Mouse (Mus musculus) G1E (cell line): ENCODE results near the gene Hspb11. TPM values are rescaled to one million over a fixed set of nuclear protein-coding genes. Genes with fewer than 3 reads are reported as not detected.

Experiments
- ATAC-seq: 2 replicates; pipeline ENCODE4 v1.8.0; 2016; ENCODE audit warnings: mild to moderate bottlenecking; ENCODE audit not compliant: insufficient number of reproducible peaks, poor library complexity, low FRiP score, severe bottlenecking; ENCODE audit errors: extremely low read depth
- DNase-seq: peaks from one replicate; pipeline ENCODE4 v3.0.0; 2012; ENCODE audit warnings: low spot score
- H3K27me3 ChIP-seq: 2 replicates; pipeline ENCODE4 v1.6.1; 2012; ENCODE audit warnings: mild to moderate bottlenecking, low read length, inconsistent platforms; ENCODE audit not compliant: insufficient read depth
- H3K36me3 ChIP-seq: replicated peaks from 2 replicates; pipeline ENCODE3; 2012; ENCODE audit warnings: mild to moderate bottlenecking, inconsistent platforms
- H3K4me1 ChIP-seq: 2 replicates; pipeline ENCODE4 v1.6.1; 2012; ENCODE audit warnings: low read depth, low read length, inconsistent platforms, mixed read lengths; ENCODE audit not compliant: insufficient read depth
- H3K4me3 ChIP-seq: 2 replicates; pipeline ENCODE4 v1.5.1; 2012; ENCODE audit warnings: low read depth, mild to moderate bottlenecking, inconsistent platforms, low read length, moderate library complexity, mixed read lengths
- H3K9me3 ChIP-seq: replicated peaks from 2 replicates; pipeline ENCODE4 v1.6.1; 2012; ENCODE audit warnings: inconsistent platforms
- CTCF ChIP-seq: IDR thresholded peaks from 2 replicates; pipeline ENCODE4 v1.5.1; 2012; ENCODE audit warnings: low read depth, low read length, inconsistent platforms, mixed read lengths
- GATA1 ChIP-seq: IDR thresholded peaks from 2 replicates; pipeline ENCODE4 v1.6.1; 2012; ENCODE audit warnings: borderline replicate concordance, low read length, inconsistent platforms, mixed read lengths
- GATA2 ChIP-seq: IDR thresholded peaks from 2 replicates; pipeline ENCODE4 v1.6.1; 2012; ENCODE audit warnings: low read depth, low read length, inconsistent platforms, borderline replicate concordance
- POLR2AphosphoS5 ChIP-seq: IDR thresholded peaks from 2 replicates; pipeline ENCODE4 v1.6.1; 2012; ENCODE audit warnings: low read depth, low read length, inconsistent platforms; ENCODE audit not compliant: insufficient replicate concordance
- TAL1 ChIP-seq: conservative IDR thresholded peaks from 2 replicates; pipeline ENCODE4 v1.6.1; 2012; ENCODE audit warnings: low read depth, low read length, inconsistent platforms, mixed read lengths
- polyA plus RNA-seq: library from polyadenylated mRNA; stranded (reverse); fragments of >175 nt; gene quantifications from 2 replicates; pipeline ENCODE4 v1.2.3, GENCODE M21; 2012
- total RNA-seq, 2 experiments: library from RNA; stranded (forward) in 1 of 2; stranded (reverse) in 1 of 2; fragments of 200-1000 nt in 1 of 2; fragments of >200 nt in 1 of 2; fragmentation: Nextera tagmentation in 1 of 2; gene quantifications; 2 replicates each; pipeline ENCODE4 v1.2.3; 2014 to 2017

Hspb11 gene
- total and polyA plus RNA-seq, 3 experiments, result 9.1 to 37.5 (median 33.8) TPM

GRCm38 (mm10) chr4:107318646-107319045 is 65.3 kb downstream of the Hspb11 start:
- Histone ChIP-seq H3K9me3 (no peaks in the 10 kb centered on the region), H3K4me3 (no peak overlapping the region), H3K4me1 (peaks cover 25% of the 10 kb centered on the region), H3K27me3 (no peaks in the 10 kb centered on the region), H3K36me3 (peaks cover 76% of the 10 kb centered on the region)
- ATAC-seq (no peak), DNase-seq (no peak)
- TF ChIP-seq GATA2 (no peak), CTCF (no peak), TAL1 (no peak), GATA1 (no peak), POLR2AphosphoS5 (no peak)

- no peak for DNase-seq
- no peak for ATAC-seq
- Histone ChIP-seq H3K27me3 (no peaks in the 10 kb centered on the region), H3K4me3 (no peak overlapping the region), H3K4me1 (peaks cover 6% of the 10 kb centered on the region), H3K9me3 (no peaks in the 10 kb centered on the region), H3K36me3 (peaks cover 90% of the 10 kb centered on the region)
- TF ChIP-seq GATA2, result no peak
- TF ChIP-seq GATA1, result no peak
- TF ChIP-seq POLR2AphosphoS5, result no peak
- TF ChIP-seq CTCF, result no peak
- TF ChIP-seq TAL1, result no peak
Measured at GRCm38 (mm10) chr4:107321041-107321440, 67.6 kb downstream of the Hspb11 start.

GRCm38 (mm10) chr4:107323113-107323512 is 69.7 kb downstream of the Hspb11 start:
- no peaks in the 10 kb centered on the region for H3K9me3 ChIP-seq
- H3K4me3 ChIP-seq, result no peak overlapping the region
- ATAC-seq (no peak), DNase-seq (no peak)
- TF ChIP-seq GATA2 (no peak), TAL1 (no peak), CTCF (no peak), POLR2AphosphoS5 (no peak), GATA1 (no peak)
- no peaks in the 10 kb centered on the region for H3K27me3 ChIP-seq
- H3K4me1 ChIP-seq, result no peaks in the 10 kb centered on the region; the same call in 1 of the 2 replicates
- peaks cover 81% of the 10 kb centered on the region for H3K36me3 ChIP-seq

GRCm38 (mm10) chr4:107328530-107328929 is 75.1 kb downstream of the Hspb11 start:
- no peaks in the 10 kb centered on the region for H3K9me3 ChIP-seq
- H3K4me1 ChIP-seq, result no peaks in the 10 kb centered on the region
- TF ChIP-seq GATA1, result no peak
- H3K27me3 ChIP-seq, result no peaks in the 10 kb centered on the region
- DNase-seq (no peak), ATAC-seq (no peak)
- H3K4me3 ChIP-seq, result no peak overlapping the region
- H3K36me3 ChIP-seq, result peaks cover 53% of the 10 kb centered on the region

Other genes starting within 250 kb of the Hspb11 start
- gene Mrpl37, start 186.7 kb upstream of the Hspb11 start, total RNA-seq (2014; fragmentation: Nextera tagmentation), result 95.0 and 125 TPM in 2 replicates
- 50.0 and 50.4 TPM in 2 replicates for gene Mrpl37, start 186.7 kb upstream of the Hspb11 start, total RNA-seq (2017)
- 41.0 and 51.9 TPM in 2 replicates for gene Mrpl37, start 186.7 kb upstream of the Hspb11 start, polyA plus RNA-seq
- 4.3 and 5.3 TPM in 2 replicates for gene Cyb5rl, start 186.6 kb upstream of the Hspb11 start, total RNA-seq (2014; fragmentation: Nextera tagmentation)
- gene Cyb5rl, start 186.6 kb upstream of the Hspb11 start, total RNA-seq (2017), result 4.2 and 5.2 TPM in 2 replicates
- gene Cyb5rl, start 186.6 kb upstream of the Hspb11 start, polyA plus RNA-seq, result 3.8 and 4.3 TPM in 2 replicates
- gene Cdcp2, start 156.7 kb upstream of the Hspb11 start, total RNA-seq (2014; fragmentation: Nextera tagmentation), result not detected in 2 replicates
- 0.06 and 0.11 TPM in 2 replicates for gene Cdcp2, start 156.7 kb upstream of the Hspb11 start, total RNA-seq (2017)
- gene Cdcp2, start 156.7 kb upstream of the Hspb11 start, polyA plus RNA-seq, result not detected in 2 replicates
- gene Tmem59, start 75.2 kb upstream of the Hspb11 start, total RNA-seq (2014; fragmentation: Nextera tagmentation), result 191 and 209 TPM in 2 replicates
- 89.2 and 113 TPM in 2 replicates for gene Tmem59, start 75.2 kb upstream of the Hspb11 start, total RNA-seq (2017)
- gene Tmem59, start 75.2 kb upstream of the Hspb11 start, polyA plus RNA-seq, result 74.2 and 102 TPM in 2 replicates
- 26.5 and 65.8 TPM in 2 replicates for gene Tceanc2, start 74.5 kb upstream of the Hspb11 start, total RNA-seq (2014; fragmentation: Nextera tagmentation)
- 15.1 and 15.8 TPM in 2 replicates for gene Tceanc2, start 74.5 kb upstream of the Hspb11 start, total RNA-seq (2017)
- 13.4 and 17.6 TPM in 2 replicates for gene Tceanc2, start 74.5 kb upstream of the Hspb11 start, polyA plus RNA-seq
- 0.75 TPM in 1 of 2 replicates, not detected in the other for gene Ldlrad1, start 44.4 kb upstream of the Hspb11 start, total RNA-seq (2014; fragmentation: Nextera tagmentation)
- gene Ldlrad1, start 44.4 kb upstream of the Hspb11 start, total RNA-seq (2017), result not detected in 2 replicates
- gene Ldlrad1, start 44.4 kb upstream of the Hspb11 start, polyA plus RNA-seq, result not detected in 2 replicates
- 20.7 and 23.9 TPM in 2 replicates for gene Lrrc42, start 61 bp upstream of the Hspb11 start, total RNA-seq (2014; fragmentation: Nextera tagmentation)
- gene Lrrc42, start 61 bp upstream of the Hspb11 start, total RNA-seq (2017), result 13.1 and 15.0 TPM in 2 replicates
- 13.9 and 15.7 TPM in 2 replicates for gene Lrrc42, start 61 bp upstream of the Hspb11 start, polyA plus RNA-seq
- gene Dio1, start 53.6 kb downstream of the Hspb11 start, total RNA-seq (2014; fragmentation: Nextera tagmentation), result not detected in 2 replicates
- not detected in 2 replicates for gene Dio1, start 53.6 kb downstream of the Hspb11 start, total RNA-seq (2017)
- not detected in 2 replicates for gene Dio1, start 53.6 kb downstream of the Hspb11 start, polyA plus RNA-seq
- gene Yipf1, start 60.8 kb downstream of the Hspb11 start, total RNA-seq (2014; fragmentation: Nextera tagmentation), result 26.8 and 27.5 TPM in 2 replicates
- 35.8 and 45.5 TPM in 2 replicates for gene Yipf1, start 60.8 kb downstream of the Hspb11 start, total RNA-seq (2017)
- gene Yipf1, start 60.8 kb downstream of the Hspb11 start, polyA plus RNA-seq, result 8.8 and 13.4 TPM in 2 replicates
- gene Ndc1, start 114.2 kb downstream of the Hspb11 start, total RNA-seq (2014; fragmentation: Nextera tagmentation), result 139 and 144 TPM in 2 replicates
- 48.9 and 56.3 TPM in 2 replicates for gene Ndc1, start 114.2 kb downstream of the Hspb11 start, total RNA-seq (2017)
- gene Ndc1, start 114.2 kb downstream of the Hspb11 start, polyA plus RNA-seq, result 6.7 and 8.6 TPM in 2 replicates
- 0.38 TPM in 1 of 2 replicates, not detected in the other for gene Glis1, start 181.0 kb downstream of the Hspb11 start, total RNA-seq (2014; fragmentation: Nextera tagmentation)
- gene Glis1, start 181.0 kb downstream of the Hspb11 start, total RNA-seq (2017), result 0.16 TPM in 1 of 2 replicates, not detected in the other
- gene Glis1, start 181.0 kb downstream of the Hspb11 start, polyA plus RNA-seq, result 0.20 and 0.23 TPM in 2 replicates